Mouse (Mus musculus): Measurements from ENCODE around the gene Kcnd1.
"Not testable (repeated sequence)": the region's sequence is repeated elsewhere in the genome, so short reads cannot be mapped to it uniquely, and the experiment has no call there.

Gene Kcnd1

GRCm38 (mm10) chrX:7821865-7822779, at the start of gene Kcnd1:
TSS of gene Kcnd1 (plus strand) at chrX:7822289.
- DNase-seq = peak; percentile 38

GRCm38 (mm10) chrX:7772766-7773165, 49.3 kb upstream of the Kcnd1 start:
- no peak for DNase-seq

- DNase-seq = no peak
These were observed 46.4 kb upstream of the Kcnd1 start for GRCm38 (mm10) chrX:7775501-7776205.

- DNase-seq = no peak
These were observed 45.6 kb upstream of the Kcnd1 start for GRCm38 (mm10) chrX:7776329-7777082.

DNA sequence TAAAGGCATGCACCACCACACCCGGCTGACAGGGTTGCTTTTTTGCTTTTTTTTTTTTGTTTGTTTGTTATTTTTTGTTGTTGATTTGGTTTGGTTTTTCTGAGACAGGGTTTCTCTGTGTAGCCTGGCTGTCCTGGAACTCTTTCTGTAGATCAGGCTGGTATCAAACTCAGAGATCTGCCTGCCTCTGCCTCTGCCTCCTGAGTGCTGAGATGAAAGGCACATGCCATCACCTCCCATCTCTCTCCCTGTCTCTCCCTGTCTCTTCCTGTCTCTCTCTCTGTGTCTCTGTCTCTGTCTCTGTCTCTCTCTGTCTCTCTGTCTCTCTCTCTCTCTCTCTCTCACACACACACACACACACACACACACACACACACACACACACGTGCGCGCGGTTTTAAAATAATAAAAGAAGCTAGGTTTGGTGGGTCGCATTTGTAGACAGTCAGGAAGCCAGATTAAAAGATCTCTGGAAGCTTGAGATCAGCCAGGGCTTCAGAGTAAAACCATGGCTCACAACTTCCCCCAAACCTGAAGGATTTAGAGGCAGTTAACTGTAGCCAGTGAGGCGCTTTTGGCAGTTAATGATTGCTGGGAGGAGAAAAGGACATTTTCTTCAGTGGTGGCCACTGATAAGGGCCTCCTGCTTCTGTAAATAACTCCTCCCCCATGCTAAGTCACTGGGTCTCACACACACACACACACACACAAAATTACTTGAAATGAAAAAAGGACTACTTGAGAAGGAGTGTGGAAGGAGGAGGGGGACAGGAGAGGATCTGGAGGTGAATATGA, 43.4 kb upstream of the Kcnd1 start:
- DNase-seq = no peak

GRCm38 (mm10) chrX:7779294-7779693, 42.8 kb upstream of the Kcnd1 start:
- no peak for DNase-seq

DNA sequence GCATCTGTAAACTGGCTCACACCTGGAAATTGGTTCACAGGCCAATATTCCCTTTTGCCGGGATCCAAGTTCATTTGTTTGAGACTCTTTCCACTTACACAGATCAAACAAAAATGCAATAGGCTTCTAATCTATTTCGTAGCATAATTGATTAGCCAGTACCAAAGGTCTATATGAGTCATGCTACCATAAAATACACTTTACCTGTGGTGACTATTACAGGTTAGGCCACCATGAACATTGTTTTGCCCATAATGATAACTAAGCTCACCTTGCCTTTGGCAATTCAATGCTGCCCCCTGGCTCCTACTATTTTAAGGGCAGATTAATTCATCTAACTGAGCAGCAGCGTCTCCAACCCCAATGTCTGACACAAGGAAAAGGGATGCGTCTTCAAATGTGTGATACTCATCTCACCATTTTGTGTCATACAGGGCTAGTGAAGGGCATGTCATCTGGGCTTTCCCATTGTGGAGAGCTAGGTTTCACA, 39.4 kb upstream of the Kcnd1 start:
- DNase-seq = no peak

GRCm38 (mm10) chrX:7789542-7790136, 32.5 kb upstream of the Kcnd1 start, which contains the start of gene Gripap1:
TSS of gene Gripap1 (plus strand) at chrX:7789765.
- peak; percentile 74 for DNase-seq

DNA sequence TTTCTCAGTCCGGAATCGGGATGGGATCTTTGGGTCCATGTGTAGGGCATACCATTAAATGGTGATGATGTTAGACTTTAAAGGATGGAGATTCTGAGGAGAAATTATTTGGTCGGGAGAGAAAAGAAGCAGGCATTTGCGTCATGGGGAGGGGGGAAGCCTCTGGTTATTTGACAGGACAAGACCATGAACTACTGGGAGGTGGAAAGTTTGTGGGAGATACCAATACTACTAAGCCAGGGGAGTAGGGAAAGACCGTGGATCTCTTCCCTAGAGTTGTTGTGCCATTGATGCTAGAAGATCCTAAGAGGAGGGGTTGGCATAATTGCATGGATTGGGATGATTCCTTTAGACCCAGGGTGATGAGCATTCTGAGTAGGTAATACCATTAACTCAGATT, 31.8 kb upstream of the Kcnd1 start:
- no peak for DNase-seq

DNA sequence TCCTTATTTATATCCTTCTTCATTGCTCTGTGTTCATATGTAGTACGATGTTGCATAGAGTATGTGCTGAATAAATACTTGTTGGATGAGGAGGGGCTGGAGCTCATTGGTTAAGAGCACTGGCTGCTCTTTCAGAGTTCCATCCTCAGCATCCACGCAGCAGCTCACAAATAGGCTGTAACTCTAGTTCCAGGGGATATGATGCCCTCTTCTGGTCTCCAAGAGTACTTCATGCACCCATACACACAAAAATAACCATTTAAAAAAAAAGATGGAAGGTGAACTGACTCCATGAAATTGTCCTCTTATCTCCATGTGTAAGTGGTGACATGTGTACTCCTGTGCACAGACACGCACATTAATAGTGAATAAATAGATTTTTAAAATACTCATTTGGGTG, 28.7 kb upstream of the Kcnd1 start:
- DNase-seq = no peak

DNA sequence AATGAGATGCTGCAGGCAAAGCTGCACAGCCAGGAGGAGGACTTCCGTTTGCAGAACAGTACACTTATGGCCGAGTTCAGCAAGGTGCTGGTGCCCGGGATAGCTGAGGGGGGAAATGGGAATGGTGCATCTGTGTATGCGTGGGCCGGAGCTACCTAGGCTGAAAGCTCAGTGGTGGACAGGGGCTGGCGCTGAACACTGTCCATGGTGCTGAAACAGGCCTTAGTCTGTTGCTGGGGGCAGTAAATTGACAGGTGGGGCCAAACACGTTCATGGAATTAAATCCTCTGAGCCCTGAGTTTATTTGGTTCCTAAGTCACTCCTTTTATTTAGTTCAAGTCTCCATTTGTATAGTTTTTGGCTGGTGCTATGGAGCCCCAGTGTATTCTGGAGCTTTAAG, 27.1 kb upstream of the Kcnd1 start:
- no peak for DNase-seq

DNA sequence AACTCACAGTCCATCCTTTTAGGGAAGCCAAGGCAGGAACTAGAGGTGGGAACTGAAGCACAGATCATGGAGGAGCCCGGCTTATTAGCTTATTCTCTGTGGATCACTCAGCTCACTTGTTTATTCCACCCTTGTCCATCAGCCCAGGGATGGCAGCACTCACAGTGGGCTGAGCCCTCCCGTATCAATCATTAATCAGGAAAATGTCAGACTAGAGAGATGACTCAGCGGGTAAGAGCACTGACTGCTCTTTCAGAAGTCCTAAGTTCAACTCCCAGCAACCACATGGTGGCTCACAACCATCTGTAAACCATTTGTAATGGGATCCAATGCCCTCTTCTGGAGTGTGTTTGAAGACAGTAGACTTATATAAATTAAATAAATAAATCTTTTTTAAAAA, 24.8 kb upstream of the Kcnd1 start:
- DNase-seq = no peak

DNA sequence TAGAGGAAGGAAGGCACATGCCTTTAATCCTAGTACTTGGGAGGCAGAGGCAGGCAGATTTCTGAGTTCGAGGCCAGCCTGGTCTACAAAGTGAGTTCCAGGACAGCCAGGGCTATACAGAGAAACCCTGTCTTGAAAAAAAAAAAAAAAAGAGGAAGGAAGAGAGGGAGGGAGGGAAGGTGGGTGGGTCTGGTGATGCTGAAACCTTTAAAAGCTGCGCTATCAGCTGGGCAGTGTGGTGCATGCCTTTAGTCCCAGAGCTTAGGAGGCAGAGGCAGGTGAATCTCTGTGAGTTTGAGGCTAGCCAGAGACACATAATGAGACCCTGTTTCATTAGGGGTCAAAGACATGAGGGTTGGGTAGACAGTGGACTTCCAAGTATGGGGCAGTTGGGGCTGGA, 19.9 kb upstream of the Kcnd1 start:
- DNase-seq = not testable (repeated sequence)

- not testable (repeated sequence) for DNase-seq
These were observed 7.1 kb upstream of the Kcnd1 start for GRCm38 (mm10) chrX:7815016-7815415.

- DNase-seq = no peak
These were observed 15.1 kb downstream of the Kcnd1 start for GRCm38 (mm10) chrX:7837146-7837545.

DNA sequence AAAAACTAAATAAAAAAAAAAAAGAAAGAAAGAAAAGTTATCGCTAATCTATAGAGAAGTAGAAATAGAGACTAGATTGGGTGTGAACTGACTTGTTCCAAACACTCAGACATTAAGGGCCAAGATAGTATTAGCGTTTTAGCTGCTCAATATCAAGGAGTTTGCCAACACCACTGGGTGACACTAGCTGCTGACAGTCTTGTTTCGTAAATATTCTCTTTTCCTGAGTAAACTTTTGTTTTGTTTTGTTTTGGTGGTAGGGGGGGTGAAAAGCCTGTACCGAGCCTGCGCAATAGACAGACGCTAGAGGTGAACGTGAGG, 18.7 kb downstream of the Kcnd1 start:
- DNase-seq = no peak

DNA sequence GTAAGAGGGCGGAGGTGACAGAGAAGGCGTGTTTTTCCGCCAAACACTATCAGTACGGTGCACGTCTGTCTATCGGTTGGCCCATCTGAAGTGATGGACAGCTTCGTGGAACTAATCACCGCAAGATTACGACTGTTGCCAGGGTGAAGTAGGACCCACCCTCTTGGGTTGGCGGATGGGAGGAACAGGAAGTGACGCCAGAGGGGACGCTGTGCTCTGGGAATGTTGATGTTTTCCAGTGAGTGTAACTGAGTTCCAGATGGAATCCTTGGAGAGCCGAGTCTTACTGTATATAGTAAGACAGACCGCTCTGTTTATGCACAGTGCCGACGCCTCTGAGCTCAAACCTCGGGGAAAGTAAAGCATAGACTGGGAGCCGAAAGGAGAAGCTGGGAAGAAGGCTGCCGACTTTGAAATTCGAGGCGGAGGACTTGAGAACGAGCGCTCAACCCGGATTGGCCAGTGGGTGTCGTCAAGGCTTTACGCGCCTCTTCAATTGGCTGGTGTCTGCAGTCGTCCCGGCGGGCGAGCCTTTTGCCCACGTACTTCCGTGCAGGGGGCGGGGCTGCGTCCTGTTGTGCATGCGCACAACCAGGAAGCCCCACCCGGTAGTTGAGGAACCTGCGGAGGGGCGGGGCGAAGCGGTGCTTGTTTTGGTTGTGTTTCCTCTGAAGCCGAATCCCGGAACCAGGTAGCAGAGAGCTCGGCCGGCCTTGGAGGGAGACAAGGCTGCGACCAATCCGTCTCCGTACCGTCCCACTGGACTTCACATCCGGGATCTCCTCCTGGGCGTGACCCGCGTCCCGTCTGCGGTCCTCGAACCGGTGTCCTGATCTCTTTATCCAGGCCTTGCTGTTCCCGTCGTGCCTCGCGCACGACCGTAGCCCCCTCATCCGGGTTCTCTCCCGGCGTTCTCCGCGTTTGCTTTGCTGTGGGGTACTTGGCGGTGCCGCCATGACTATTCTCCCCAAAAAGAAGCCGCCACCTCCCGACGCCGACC, 19.4 kb downstream of the Kcnd1 start, which contains the start of gene Otud5:
Gene Otud5 (plus strand): TSS at position 202 of the 1,000 bp plus-strand sequence.
- peak; percentile 97 for DNase-seq

DNA sequence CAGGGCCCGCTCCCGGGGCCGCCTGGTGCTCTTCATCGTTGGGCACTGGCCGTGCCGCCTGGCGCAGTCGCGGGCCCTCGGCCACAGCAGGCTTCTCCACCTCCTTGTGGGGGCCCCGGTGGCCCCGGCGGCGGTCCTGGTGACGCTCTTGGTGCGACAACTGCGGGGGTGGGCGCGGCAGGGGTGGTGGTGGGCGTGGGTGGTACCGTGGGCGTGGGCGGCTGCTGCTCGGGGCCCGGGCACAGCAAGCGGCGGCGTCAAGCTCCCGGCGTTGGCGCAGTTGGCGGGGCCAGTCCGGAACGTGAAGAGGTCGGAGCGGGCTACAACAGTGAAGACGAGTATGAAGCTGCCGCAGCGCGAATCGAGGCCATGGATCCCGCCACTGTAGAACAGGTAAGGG, 20.2 kb downstream of the Kcnd1 start:
- DNase-seq = no peak

DNA sequence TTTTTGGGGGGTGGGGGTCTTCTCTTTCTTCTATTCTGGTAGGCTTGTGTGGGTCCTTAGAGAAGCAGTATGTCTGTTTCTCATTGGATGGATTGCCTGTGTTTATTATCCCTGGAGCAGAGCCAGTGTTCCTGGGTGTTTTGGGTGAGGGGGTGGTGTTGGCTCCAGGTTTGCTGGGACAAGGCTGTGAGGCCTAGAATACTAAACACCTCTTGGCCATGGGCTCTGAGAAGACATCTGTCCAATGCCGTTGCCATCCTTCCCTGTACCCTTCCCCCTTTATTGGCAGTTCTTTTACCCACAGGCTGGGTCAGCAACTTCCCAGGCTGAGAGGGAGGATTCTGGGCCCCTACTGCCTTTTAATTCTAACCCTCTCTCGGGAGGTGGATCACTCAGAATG, 25.8 kb downstream of the Kcnd1 start:
- DNase-seq = no peak

DNA sequence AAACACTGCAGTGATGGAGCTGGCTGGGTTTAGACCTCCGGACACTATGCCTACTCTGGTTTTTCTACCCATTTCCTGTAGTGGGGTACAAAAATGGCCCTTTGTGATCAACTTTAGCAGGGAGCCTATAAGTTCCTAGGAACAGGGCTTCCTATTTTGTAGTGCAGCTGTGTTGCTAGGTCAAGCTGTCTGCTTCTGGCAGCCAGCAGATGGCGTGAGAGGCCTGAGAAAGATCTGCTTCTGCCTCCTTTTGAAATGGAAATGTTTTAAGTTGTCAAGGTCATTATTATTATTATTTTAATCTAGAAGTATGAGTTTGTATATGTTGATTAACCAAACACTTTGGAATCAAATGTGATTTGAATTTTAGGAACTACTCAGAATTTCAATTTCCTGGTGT, 32.5 kb downstream of the Kcnd1 start:
- DNase-seq = no peak

Data from cerebellum, adult 11-12 months (tissue).